Mouse (Mus musculus): ENCODE data around the gene Rnf17. TPM values are rescaled to one million over a fixed set of nuclear protein-coding genes. Genes with fewer than 3 reads are reported as not detected.

The Rnf17 gene
- not detected in 2 replicates for polyA plus RNA-seq (2012; rRNA removed)

DNA sequence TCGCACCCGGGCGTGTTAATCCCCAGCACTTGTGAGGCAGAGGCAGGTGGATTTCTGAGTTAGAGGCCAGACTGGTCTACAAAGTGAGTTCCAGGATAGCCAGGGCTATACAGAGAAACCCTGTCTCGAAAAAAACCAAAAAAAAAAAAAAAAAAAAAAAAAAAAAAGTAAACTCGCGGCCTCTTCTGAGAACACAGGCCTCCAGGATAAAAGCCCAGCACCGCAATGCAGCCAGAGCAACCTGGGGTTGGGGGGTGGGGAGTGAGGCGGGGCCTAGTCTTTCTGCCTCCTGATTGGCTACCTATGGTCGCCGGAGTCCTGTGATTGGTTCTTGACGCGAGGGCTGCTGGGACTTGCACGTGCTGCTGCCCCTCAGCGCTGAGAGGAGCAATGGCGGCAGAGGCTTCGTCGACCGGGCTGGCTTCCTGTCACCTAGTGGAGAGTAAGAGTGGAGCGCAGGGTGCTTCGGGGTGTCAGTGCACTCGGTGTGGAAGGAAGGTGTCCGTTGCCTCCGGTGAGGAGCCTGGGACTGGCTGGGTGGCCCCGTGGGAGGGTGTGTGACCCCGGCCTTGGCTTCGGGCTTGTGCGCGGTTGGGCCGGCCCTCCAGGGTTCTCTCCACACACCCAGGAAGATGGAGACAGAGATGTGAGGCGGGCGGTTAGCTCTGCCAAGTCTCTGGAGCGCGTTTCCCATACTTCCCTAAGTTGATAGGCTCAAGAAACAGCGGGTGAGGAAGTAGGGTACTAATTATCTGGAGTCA, at the start of gene Rnf17:
TSS of gene Rnf17 (plus strand) at position 271 of the 761 bp plus-strand sequence.
- WGBS = 70% methylated on average over 34 of the region's 34 CpGs

DNA sequence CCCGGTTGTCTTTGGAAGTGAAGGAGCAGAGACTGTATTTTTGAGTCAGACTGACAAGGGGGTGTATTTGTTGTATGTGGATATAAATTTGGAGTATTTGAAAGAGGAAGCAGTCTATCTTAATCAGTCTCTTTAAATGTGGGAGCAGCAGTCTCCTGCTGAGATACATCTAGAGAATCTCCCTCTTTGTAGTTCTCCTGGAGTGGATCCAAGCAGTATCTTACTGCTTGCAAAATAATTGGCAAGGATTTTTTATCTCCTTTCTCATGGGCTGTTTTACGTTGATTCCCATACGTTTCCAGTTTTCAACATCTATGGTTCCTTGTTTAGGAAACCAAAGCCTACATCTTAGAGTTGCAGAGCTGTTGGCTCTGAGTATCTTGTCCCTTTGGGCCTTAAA, 47.6 kb upstream of the Rnf17 start:
- no peak for DNase-seq (ENCODE audit: low read depth, low spot score)
- WGBS = 56% methylated on average over 3 of the region's 3 CpGs

More for the DNA sequence above, at the start of gene Rnf17:
- no peak for DNase-seq (ENCODE audit: low read depth, low spot score)

DNA sequence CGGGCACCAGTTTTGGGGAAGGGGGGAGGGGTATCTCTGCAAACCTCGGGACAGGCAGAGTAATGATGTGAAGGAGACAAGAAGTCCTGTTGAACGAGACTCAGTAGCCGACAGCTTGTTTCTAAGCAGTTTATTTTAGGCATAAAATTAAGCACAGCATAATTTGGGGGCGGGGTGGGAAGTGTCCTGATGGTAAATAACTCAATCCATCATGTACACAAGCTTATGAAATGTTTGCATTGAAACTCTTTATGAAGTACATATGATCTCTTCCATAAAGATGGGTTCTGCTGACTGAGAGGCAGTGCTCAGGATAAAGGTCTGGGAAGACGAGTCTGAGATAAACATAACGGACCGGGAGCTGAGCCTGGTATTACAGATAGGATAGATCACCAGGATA, 47.0 kb upstream of the Rnf17 start:
- no peak for DNase-seq (ENCODE audit: low read depth, low spot score)
- WGBS = 71% methylated on average over 8 of the region's 8 CpGs

DNA sequence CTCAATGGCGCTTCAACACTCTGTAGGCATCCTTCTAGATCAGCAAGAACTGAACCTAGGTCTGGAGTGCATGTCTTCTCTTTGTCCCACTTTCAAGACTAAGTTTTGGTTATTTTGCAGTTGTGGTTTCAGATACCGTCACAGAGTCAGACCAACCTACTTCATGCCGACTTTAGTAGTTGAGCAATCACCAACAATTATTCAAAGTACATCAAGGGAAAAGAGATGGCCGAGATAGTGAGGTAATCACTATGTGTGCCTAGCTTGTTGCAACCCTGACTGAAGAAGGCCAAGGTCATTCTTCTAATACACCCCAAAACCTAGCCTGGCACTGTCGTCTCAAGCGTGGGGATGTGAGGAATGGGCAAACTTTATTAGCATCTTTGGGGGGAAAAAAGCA, 46.2 kb upstream of the Rnf17 start:
- DNase-seq (ENCODE audit: low read depth, low spot score) = no peak
- 83% methylated on average over 6 of the region's 6 CpGs for WGBS

DNA sequence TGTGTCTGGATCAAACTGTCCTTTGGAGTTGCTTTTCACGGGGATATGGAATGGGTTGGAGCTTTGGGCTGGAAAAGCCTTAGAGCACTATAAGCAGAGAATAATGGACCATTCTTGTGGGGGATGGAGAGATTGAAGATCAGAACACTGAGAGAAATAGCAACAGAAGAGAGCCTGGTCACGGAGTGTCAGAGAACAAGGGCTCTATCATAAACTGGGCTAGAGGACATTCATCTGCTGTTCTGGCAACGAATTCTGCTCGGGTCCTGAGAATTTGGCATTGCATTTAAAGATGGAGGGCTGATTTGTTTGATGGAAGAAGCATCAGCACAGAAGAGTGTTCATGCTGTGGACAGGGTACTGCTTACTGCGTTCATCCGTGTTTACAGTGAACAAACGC, 44.0 kb upstream of the Rnf17 start:
- DNase-seq (ENCODE audit: low read depth, low spot score) = no peak
- 75% methylated on average over 7 of the region's 7 CpGs for WGBS

DNA sequence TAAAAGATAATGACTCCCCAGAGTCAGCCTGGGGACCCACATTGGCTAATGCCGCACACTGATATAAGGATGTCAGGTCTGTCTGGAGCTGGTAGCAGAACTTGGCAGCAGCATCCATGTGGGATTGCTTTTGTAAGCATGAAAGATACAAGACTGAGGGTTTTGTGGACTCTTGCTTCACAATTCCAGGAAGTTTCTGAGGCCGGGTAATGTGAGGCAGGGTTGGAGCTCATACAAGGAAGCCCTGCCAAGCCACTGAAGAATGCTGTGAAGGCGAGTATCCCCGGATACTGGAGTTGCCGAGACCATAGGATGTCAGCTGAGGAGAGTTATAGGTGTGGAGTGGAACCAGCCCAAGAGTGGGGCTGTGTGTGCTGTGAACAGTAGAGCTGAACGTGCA, 43.2 kb upstream of the Rnf17 start:
- 43% methylated on average over 6 of the region's 6 CpGs for WGBS
- DNase-seq (ENCODE audit: low read depth, low spot score) = no peak

DNA sequence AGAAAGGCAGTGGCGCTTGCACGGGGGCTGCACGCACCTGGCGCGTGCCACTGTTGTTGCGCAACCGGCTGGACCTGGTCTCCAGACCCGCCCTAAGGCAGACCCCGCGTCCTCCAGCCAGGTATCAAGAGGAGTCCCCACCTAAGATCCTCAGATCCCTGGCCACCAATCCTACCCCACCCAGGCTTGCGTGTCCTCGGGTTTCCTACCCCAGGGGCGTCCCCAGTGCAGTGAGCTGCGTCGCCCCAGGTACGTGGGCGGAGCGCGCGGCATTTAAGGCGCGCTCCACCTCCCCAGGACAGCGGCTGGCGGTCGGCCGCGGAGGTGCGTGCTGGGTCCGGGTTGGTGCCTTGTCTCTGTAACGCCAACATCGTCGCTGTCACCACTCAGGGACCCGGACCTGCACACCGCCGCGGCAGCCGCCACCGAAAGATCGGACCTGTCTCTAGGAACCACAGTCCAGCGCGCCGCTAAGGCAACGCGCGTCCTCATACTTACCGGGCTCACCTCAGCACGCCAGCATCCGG, 37.6 kb upstream of the Rnf17 start, which contains the start of gene Atp12a:
TSS of gene Atp12a (plus strand) at position 358 of the 527 bp plus-strand sequence.
- WGBS = 1% methylated on average over 48 of the region's 48 CpGs
- no peak for DNase-seq (ENCODE audit: low read depth, low spot score)

DNA sequence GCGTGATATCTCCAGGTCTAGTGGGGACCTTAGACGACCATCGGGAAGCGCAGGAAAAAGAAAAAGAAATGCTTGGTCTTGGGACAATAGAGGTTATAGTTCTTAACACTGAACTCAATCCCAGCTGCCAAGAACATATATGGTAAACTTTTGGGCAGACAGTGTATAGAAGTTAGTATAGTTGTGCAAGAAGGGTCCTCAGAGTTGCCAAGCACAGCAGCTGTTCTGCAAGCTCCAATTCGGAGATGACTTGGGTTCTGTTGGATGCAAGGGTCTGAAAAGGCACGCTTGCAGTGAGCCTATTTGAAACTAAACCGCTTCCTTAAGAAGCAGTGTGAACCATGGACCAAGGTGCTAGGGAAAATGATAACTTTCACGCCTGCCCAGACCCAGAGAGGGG, 37.1 kb upstream of the Rnf17 start:
- no peak for DNase-seq (ENCODE audit: low read depth, low spot score)
- 23% methylated on average over 8 of the region's 8 CpGs for WGBS

DNA sequence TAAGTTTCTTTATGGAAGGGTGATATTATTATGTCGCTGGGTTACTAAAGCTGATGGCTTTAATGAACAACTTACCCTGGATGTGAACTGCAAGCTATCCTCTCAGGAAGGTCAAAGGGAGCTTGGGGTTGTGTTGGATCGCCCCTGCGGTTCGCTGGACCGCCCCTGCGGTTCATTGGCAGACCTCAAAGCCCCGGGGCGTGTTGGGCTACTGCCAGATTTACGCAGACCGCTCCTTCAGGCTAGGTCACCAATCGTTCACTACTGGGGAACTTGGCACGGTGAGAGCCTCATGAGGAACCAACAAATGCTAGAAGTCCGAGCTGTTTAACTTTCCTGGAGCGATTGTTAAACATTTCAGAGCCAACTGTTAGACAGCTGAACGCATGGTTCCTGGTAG, 35.7 kb upstream of the Rnf17 start:
- no peak for DNase-seq (ENCODE audit: low read depth, low spot score)
- 7% methylated on average over 15 of the region's 15 CpGs for WGBS

DNA sequence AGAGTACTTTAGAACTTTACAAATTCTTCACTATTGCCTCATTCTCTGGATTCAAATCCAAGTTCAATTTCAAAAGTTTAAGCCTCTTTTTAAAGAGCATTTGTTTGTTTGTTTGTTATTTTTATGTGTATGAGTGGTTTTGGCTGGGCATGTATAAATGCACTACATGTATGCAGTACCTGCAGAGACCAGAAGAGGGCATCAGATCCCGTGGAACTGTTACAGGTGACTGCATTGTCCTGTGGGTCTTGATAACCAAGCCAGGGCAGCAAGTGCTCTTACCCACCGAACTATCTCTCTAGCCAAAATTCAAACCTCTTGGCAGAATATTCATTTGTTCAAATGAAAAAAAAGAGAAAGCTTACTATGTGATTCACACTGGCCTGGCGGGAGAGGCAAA, 33.5 kb upstream of the Rnf17 start:
- 54% methylated on average over 3 of the region's 3 CpGs for WGBS
- no peak for DNase-seq (ENCODE audit: low read depth, low spot score)

DNA sequence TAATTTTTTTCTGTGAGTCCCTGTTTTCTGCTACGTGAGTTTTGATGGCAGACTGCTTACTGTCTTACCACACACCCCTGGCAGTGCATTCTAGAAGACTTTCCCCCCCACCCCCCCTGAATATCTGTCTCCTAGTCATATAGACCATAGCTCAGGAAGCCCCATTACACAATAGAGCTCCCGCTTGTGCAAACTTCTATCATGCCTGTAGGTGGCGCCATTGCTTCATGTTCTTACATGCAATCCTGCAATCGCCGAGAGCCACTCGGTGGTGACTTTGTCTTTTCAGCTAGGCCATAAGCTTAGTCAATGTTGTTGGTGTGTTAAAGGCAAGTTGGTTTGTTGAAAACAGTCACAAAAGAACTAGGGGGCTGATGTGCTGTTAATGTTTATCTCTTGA, 26.6 kb upstream of the Rnf17 start:
- whole genome bisulfite sequencing = 3% methylated on average over 6 of the region's 6 CpGs
- peak; percentile 44 for DNase-seq (ENCODE audit: low read depth, low spot score)

DNA sequence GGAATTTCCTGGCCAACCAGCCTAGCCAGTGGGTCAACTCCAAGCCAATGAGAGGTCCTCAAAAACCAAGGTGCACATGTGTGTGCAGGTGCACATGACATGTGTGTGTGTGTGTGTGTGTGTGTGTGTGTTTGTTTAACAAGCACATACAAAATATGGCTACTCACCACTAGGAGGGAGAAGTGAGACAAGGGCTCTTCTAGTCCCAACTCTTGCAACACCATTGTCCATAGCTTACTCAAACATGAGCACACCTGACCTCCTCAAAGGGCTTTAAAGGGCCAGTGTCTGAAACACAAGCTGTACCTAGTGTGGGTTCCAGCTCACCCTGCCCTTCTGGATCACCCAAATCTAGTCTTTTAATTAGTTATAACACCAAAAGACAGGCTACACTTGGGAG, 24.6 kb upstream of the Rnf17 start:
- no peak for DNase-seq (ENCODE audit: low read depth, low spot score)

DNA sequence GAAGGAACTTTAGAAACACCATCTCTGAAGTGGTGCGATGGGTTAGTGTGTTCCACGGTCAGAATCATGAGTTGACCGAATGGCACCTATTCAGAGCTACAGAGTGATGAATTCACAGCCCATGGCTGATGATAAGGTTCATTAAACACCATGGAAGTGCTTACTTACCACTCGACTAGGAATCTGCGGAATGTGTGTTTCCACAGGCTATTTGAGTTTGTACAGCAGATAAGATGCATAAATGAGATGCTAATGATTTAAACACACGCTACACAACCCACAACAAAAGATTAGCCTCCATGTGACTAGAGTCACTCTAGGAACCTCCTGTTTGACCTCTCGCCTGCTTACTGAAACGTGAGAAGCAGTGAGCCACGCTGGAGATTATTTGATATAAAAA, 23.0 kb upstream of the Rnf17 start:
- no peak for DNase-seq (ENCODE audit: low read depth, low spot score)
- 73% methylated on average over 9 of the region's 9 CpGs for WGBS

DNA sequence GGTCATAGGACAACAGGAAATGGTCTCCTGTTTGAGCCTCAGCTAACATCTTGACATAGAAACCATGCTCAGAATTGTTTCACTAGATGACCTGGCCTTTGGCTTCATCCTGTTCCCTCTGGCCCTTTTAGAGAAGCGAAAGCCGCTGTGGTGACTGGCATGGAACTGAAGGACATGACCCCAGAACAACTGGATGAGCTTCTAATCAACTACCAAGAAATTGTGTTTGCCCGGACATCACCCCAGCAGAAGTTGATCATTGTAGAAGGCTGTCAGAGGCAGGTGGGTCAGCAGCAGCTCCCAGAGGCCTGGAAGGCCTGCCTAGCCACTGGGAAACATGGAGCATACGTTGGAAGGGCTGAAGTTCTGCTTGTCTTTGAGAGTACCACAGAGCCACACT, 20.0 kb upstream of the Rnf17 start:
- WGBS = 85% methylated on average over 4 of the region's 4 CpGs
- DNase-seq (ENCODE audit: low read depth, low spot score) = no peak

DNA sequence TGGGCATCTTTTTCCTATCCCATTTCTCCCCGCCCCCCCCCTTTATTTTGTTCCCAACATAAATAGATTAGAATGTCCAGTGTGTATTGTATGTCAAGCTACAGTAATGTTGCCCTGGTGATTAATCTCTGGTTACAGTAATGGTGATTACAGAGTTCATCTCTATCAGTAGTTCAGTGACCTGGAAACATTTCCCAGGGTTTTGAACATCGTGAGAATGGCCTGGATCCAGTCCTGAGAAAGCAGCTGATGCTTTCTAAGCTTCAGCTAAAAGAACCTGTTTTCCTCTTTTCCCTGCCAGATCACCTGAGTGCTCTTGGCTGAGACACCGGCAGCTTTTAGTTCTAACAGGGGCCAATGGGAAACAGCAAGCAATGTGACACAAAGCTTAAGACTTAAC, 12.1 kb upstream of the Rnf17 start:
- 78% methylated on average over 3 of the region's 3 CpGs for WGBS

DNA sequence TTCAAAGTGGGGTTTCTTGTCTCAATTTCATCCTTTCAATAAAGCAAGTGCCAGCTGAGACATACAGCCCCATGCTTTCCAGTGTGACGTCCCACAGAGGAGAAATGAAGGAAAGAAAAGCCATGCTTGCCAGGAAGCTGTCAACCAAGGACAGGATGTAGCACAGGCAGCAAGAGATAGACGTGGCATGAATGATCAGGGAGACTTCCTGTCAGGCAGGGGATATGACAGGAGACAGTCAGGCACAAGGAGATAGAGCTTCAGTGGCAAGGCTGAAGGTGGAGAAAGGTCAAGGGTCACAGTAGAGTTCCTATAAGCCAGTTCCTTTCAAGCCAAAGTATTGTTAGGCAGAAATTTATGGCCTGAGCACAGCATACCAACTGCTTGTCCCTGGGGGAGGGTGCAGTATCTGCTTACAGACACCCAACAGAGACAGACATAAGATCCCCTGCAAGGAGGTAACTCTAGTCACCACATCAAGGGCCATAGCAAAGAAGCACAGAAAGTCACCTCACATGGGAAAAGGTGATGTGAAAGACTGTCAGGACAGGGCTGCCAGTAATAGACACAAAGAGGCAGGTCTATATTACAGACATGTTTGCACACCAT, 8.6 kb upstream of the Rnf17 start:
- 30% methylated on average over 2 of the region's 2 CpGs for WGBS
- no peak for DNase-seq (ENCODE audit: low read depth, low spot score)

More for the DNA sequence above, 12.1 kb upstream of the Rnf17 start:
- no peak for DNase-seq (ENCODE audit: low read depth, low spot score)

DNA sequence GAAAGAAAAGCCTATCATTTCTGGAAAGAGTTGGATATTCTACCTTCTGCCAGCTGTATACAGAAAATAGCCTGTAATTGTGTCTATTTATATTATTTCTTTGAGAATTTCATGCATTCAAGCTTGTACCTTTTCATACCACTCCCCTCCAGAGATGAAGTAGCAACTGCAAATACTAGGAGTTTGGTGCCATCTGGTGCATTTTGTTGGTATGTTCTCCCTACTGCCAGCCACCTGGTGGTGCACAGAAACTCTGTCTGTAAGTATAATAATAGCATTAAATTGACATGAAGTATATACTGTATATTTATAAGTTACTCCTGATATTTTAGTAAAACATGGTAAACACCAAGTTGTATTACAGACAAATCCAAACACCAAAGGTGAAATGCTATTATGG, 4.4 kb upstream of the Rnf17 start:
- DNase-seq (ENCODE audit: low read depth, low spot score) = no peak

DNA sequence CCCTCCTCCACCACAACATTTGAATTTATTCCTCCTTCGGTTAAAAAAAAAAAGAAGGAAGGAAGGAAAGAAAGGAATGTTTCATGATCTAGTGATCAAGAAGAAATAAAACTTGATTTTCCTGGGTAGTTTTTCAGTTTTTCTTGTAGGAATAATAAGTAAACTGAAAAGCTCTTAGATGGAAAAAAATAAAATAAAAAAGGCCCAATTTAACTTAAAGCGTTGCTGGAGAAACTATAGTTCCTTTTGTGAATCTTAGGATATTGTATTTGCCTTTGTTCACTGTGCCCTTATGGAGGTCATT, 643 bp downstream of the Rnf17 start:
- DNase-seq (ENCODE audit: low read depth, low spot score) = no peak
- 92% methylated on average over 2 of the region's 2 CpGs for WGBS

DNA sequence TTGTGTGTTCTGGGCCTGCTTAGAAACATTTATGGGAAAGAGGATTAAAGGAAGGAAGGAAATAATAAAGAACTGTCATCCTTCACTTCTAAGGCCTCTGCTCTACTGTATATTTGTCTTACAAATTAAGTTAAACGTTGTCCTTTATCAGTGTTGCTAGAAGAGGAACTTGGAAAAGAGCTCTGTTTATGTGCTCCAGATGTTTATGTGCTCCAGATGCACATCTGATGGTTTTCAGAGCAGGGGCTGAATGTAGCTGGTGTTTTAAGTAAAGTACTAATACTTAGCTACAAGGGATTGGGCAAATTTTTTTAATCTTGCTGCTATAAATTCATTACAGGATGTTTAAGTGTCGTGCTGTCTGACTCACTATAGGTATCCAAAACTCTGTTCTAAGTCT, 59.7 kb downstream of the Rnf17 start:
- WGBS = 27% methylated on average over 2 of the region's 2 CpGs
- no peak for DNase-seq (ENCODE audit: low read depth, low spot score)

DNA sequence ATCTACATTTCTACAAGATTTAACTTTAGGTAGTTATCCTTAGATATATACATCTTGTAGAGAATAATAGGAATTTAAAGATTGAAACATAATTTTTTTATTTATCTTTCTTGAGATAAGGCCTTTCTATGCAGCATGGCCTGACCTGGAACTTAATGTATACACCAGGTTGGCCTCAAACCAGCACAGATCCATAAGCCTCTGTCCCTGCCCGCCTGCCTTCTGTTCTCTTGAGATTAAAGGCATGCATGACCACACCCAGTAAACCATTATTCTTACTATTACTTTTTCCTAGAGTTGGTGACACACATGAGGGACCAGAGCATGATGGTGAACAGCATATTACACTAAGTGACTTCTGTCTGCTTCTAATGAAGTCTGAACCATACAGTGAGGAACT, 60.3 kb downstream of the Rnf17 start:
- no peak for DNase-seq (ENCODE audit: low read depth, low spot score)
- 59% methylated on average over 1 of the region's 1 CpGs for WGBS

DNA sequence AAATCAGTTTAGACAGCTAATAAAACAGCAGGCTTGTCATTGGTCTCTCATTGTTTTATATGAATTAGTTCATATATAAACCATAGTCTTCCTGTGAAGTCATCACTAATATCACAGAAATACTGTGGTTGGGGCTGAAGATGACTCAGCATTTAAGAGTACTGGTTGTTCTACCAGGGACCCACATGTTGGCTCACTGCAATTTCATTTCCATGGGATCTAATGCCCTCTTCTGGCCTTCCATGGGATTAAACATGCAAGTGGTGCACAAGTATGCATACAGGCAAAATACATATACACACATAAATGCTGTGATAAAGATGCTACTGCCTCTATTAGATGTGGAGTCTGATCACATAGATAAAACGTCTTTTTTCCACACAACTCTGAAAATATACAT, 65.8 kb downstream of the Rnf17 start:
- DNase-seq (ENCODE audit: low read depth, low spot score) = no peak
- WGBS = 60% methylated on average over 1 of the region's 1 CpGs

DNA sequence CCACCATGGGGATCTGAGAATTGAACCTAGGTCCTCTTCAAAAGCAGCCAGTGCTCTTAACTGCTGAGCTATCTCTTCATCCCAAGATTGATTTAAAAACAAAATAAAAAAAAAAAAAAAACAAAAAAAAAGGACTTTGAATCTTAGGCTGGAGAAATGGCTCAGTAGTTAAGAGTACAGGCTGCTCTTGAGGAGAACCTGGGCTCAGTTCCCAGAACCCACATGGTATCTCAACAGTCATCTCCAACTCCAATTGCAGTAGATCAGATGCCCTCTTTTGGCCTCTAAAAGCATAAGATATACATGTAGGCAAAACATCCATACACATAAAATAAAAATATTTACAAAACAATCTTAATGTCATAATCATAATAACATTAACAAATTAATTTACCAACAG, 87.4 kb downstream of the Rnf17 start:
- no peak for DNase-seq (ENCODE audit: low read depth, low spot score)
